Mouse (Mus musculus) stomach, embryonic 14.5 days (tissue): ENCODE measurements around the gene Pym1. TPM values are rescaled to one million over a fixed set of nuclear protein-coding genes. Genes with fewer than 3 reads are reported as not detected.

Experiments
- ATAC-seq: fragments of 200-750 bp; cut with Nextera tagmentation; 2 replicates; pipeline ENCODE4 v1.8.0; 2017; ENCODE audit warnings: low read depth, moderate TSS enrichment; ENCODE audit not compliant: insufficient number of reproducible peaks, insufficient read depth, low FRiP score
- H3K27ac ChIP-seq: fragments of 300-500 bp; sonication (generic); 2 replicates; pipeline ENCODE4 v1.5.1; 2014; ENCODE audit warnings: mild to moderate bottlenecking, low read length, moderate library complexity, mixed read lengths
- H3K27me3 ChIP-seq: fragments of 300-500 bp; sonication (generic); 2 replicates; pipeline ENCODE4 v1.6.1; 2014; ENCODE audit warnings: low read length, control low read depth, mixed read lengths; ENCODE audit not compliant: control insufficient read depth, insufficient read depth
- H3K36me3 ChIP-seq: fragments of 300-500 bp; sonication (generic); 2 replicates; pipeline ENCODE4 v1.6.1; 2014; ENCODE audit warnings: mild to moderate bottlenecking, control low read depth, low read length, moderate library complexity, mixed read lengths; ENCODE audit not compliant: control insufficient read depth, insufficient read depth
- H3K4me1 ChIP-seq: fragments of 300-500 bp; sonication (generic); 2 replicates; pipeline ENCODE4 v1.6.1; 2014; ENCODE audit warnings: low read length, control low read depth, mixed read lengths; ENCODE audit not compliant: control insufficient read depth, insufficient read depth
- H3K4me2 ChIP-seq: fragments of 300-500 bp; sonication (generic); replicated peaks from 2 replicates; pipeline ENCODE4 v1.6.1; 2014; ENCODE audit warnings: low read depth, low read length, control low read depth
- H3K4me3 ChIP-seq: fragments of 300-500 bp; sonication (generic); 2 replicates; pipeline ENCODE4 v1.5.1; 2014; ENCODE audit warnings: low read depth, low read length, control low read depth
- H3K9ac ChIP-seq: fragments of 300-500 bp; sonication (generic); replicated peaks from 2 replicates; pipeline ENCODE4 v1.6.1; 2014; ENCODE audit warnings: low read depth, mild to moderate bottlenecking, control low read depth, low read length, moderate library complexity, mixed read lengths
- H3K9me3 ChIP-seq: fragments of 300-500 bp; sonication (generic); 2 replicates; pipeline ENCODE4 v1.6.1; 2016; ENCODE audit warnings: low read depth, low read length, control low read depth; ENCODE audit not compliant: control insufficient read depth
- WGBS: fragments of 180-500 bp; shearing (Covaris S2); extraction: QIAGEN DNeasy Blood & Tissue Kit; methylation state at CpG from one replicate; pipeline ENCODE4 v1.1.7; 2014; 5-methylcytosine and 5-hydroxymethylcytosine counted together
- polyA plus RNA-seq: library from polyadenylated mRNA; unstranded; fragments of >200 nt; fragmentation: Nextera tagmentation; extraction: Ambion mirVana; gene quantifications from 2 replicates; pipeline ENCODE4 v1.2.1, GENCODE M21; 2014

Gene Pym1
- polyA plus RNA-seq = 37.2 and 38.7 TPM in 2 replicates

DNA sequence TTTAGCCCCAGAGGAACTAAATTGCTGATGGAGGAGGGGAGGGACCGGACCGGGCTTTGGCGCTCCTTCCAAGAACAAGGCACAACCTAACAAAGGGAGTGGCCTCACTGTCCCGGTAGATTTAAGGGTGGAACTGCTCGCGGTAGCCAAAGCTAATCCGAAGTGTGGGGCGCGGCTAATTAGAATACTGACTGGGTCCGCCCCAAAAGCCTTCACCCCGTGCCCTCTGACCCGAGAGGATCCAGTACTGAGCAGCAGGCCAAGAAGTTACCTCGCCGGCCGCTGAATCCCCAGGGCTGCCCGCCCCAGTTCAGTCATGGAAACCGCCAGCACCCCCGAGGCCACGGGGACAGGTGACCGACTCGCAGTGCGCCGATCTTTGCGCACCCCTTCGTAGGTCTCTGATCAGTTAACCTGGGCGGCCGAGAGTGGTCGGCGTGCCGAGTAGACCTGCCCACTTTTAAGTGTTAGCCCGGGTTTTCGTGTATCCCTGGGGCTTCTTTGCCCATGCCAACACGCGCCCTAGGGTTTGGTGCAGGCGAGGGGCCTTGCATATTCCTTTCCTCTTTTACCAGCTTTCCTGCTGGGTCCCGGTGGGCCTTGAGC lies at the start of gene Pym1:
Pym1 (plus strand) TSS at position 244 of the 606 bp plus-strand sequence.
- Histone ChIP-seq H3K4me3 (peak within 1 kb of the TSS; percentile 84), H3K27me3 (no peaks in the 10 kb centered on the region), H3K4me1 (peaks cover 29% of the 10 kb centered on the region), H3K27ac (peak within 1 kb of the TSS; percentile 97), H3K9me3 (no peaks in the 10 kb centered on the region), H3K4me2 (peak within 1 kb of the TSS; percentile 70), H3K36me3 (no peaks in the 10 kb centered on the region; the same call in 1 of the 2 replicates), H3K9ac (peak within 1 kb of the TSS; percentile 74)
- peak; percentile 77 for ATAC-seq
- WGBS = under 1% methylated on average over 36 of the region's 36 CpGs

DNA sequence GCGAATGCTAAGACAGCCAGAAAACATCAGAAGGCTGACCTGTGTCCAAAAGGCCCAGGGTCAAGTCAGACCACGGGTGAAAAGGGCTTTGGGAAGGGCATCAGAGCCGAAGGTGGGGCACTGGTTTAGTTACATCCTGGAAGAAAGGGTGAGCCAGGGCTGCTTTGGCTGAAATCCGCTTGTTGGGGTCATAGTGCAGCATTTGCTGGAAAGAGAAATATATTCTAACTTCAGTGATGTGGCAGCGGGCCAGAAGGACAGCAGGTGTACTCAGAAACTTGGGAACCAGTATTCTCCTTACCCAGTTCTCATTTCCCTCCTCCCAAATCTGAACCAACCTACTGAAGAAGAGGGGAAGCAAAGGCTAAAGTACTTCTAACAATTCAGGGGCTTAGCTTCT lies 48.7 kb upstream of the Pym1 start:
- Histone ChIP-seq H3K4me2 (no peak overlapping the region), H3K36me3 (peaks cover 40% of the 10 kb centered on the region), H3K27me3 (no peaks in the 10 kb centered on the region), H3K4me3 (no peak overlapping the region), H3K27ac (no peak overlapping the region), H3K9me3 (no peaks in the 10 kb centered on the region), H3K9ac (no peak overlapping the region), H3K4me1 (peaks cover 13% of the 10 kb centered on the region; the same call in 1 of the 2 replicates)
- no peak for ATAC-seq
- WGBS = 81% methylated on average over 5 of the region's 5 CpGs

DNA sequence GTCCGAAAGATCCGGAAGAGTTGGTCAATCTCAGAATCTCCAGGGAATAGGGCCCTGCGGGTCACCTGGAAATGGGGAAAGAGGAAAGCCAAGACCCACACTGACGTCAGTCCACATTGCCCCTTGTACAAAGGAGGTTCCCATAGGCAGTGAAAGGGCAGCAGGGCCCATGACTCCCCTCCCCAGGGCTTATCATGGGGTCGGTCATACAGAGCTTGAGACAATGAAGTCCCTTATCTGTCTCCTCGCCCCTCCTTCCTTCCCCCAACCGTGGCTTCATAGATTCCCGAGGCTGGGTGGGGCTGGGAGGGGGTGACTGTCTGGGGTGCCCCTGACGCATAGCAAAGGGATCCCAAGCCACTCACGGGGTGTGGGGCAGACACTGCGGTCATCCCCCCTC lies 48.1 kb upstream of the Pym1 start:
- WGBS = 73% methylated on average over 11 of the region's 11 CpGs
- no peak overlapping the region for H3K9ac ChIP-seq
- no peaks in the 10 kb centered on the region for H3K27me3 ChIP-seq
- peaks cover 12% of the 10 kb centered on the region; the same call in 1 of the 2 replicates for H3K4me1 ChIP-seq
- no peak overlapping the region for H3K4me3 ChIP-seq
- peaks cover 40% of the 10 kb centered on the region for H3K36me3 ChIP-seq
- H3K27ac ChIP-seq = no peak overlapping the region
- no peaks in the 10 kb centered on the region for H3K9me3 ChIP-seq
- no peak for ATAC-seq
- H3K4me2 ChIP-seq = no peak overlapping the region

DNA sequence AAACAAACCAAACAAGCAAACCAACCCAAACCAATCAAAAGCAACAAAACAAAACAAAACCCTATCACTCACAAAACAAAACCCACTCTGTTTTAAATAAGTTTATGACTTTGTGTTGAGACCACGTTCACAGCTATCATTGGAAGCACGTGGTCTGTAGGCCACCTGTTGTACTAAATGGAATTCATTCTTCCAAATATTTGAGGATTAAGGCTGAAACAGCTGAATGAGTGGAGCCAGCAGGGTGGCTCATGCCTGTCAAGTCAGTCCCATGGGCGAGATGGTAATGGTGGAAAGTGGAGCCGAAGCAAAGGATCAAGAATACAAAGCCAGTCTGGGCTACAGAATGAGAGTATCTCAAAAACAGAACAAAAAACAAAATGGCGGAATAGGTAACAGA lies 47.0 kb upstream of the Pym1 start:
- H3K4me3 ChIP-seq = no peak overlapping the region
- no peak overlapping the region for H3K9ac ChIP-seq
- ATAC-seq = no peak
- no peaks in the 10 kb centered on the region for H3K27me3 ChIP-seq
- no peaks in the 10 kb centered on the region for H3K9me3 ChIP-seq
- 83% methylated on average over 5 of the region's 5 CpGs for WGBS
- H3K4me2 ChIP-seq = no peak overlapping the region
- H3K36me3 ChIP-seq = peaks cover 40% of the 10 kb centered on the region
- no peak overlapping the region for H3K27ac ChIP-seq
- H3K4me1 ChIP-seq = peaks cover 12% of the 10 kb centered on the region; the same call in 1 of the 2 replicates

DNA sequence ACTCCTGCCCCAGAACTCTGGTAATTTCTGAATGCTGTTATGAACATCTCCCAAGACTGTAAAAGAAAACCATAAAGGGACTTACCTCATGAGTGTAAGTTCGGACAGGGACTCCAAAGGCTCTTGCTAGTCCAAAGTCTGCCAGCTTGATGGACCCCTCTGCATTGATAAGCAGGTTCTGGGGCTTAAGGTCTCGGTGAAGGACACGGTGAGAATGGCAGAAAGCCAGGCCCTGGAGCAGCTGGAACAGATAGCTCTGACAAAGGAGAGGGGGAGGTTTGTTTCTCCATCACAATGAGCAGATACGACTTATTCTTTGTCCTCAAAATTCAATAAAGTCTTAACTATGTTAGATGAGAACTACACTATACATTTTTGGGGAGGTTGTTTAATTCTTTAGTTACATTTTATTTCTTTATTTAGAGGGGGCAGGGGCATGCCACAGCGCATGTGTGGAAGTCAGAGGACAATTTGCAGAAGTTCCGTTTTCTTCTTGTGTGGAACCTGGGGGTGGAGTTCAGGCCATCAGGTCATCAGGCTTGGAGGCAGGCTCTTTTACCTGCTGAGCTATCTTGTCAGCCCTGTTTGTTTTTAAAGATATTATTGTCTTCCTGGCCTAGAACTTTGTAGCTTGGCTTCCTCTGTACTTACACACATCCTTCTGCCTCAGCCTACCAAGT lies 45.2 kb upstream of the Pym1 start:
- Histone ChIP-seq H3K36me3 (peaks cover 40% of the 10 kb centered on the region), H3K4me2 (no peak overlapping the region), H3K4me1 (peaks cover 12% of the 10 kb centered on the region; the same call in 1 of the 2 replicates), H3K9ac (no peak overlapping the region), H3K27me3 (no peaks in the 10 kb centered on the region), H3K4me3 (no peak overlapping the region), H3K27ac (no peak overlapping the region), H3K9me3 (no peaks in the 10 kb centered on the region)
- whole genome bisulfite sequencing = 72% methylated on average over 6 of the region's 6 CpGs
- no peak for ATAC-seq

DNA sequence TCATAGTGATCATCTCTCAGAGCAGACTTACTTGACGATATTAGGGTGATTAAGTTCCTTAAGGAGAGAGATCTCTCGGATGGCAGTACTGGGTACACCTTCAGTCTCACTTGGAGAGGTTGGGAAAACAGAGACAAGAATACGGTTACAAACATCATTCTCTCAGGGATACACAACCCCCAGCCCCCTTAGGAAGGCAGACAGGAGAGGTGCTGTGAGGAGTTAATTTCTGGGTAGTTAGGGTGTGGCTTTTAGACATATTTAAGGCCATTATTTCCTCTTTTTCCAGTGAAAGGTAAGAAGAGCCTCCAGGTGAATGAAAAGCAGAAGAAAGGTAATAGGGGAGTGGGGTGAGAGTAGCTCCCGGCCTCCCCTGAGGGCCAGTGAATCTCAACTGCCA lies 43.8 kb upstream of the Pym1 start, which contains the start of gene Pmel:
Pmel (plus strand) TSS at position 301 of the 400 bp plus-strand sequence.
- WGBS = 12% methylated on average over 4 of the region's 4 CpGs
- ATAC-seq = no peak

DNA sequence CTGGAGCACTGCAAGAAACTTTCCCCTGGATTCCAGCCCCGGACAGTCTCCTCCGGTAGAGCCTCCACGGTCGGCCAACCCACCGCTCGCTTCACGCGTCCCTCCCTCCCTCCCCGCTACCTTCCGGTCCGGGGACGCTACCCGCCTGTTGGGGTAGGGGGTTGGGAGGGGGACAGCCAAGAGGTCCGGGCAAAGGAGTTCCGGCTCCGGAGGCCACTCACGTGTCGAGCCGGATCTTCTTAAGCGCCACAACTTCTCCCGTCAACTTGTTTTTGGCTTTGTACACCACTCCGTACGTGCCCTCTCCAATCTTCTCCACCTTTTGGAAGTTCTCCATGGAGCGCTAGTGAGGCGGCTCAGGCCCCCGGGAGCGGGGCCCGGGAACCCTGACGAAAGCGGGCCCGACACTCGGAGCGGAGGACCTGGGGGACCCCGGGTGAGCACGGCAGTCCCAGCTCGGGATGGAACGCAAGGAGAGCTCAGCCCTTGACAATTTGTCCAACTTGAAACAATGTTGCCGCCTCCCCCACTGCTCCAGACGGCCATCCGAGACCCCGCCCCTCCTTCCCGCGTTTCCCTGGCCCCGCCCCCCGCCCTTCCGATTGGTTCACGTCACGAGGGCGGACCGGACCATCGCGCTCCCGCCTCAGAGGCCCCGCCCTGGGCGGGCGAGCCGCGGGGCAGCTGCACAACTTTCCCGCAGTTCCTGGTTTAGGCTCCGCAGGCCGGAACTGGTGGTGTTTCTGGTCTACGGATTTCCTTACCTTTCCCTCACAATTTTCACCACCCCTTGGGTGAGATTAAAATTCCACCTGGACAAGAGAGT lies 43.0 kb upstream of the Pym1 start, which contains the start of gene Cdk2:
Cdk2 (minus strand) TSS at position 541 of the 826 bp plus-strand sequence.
- Histone ChIP-seq H3K9me3 (no peaks in the 10 kb centered on the region), H3K4me2 (peak within 1 kb of the TSS; percentile 63), H3K9ac (peak within 1 kb of the TSS; percentile 70), H3K4me3 (peak within 1 kb of the TSS; percentile 64), H3K36me3 (peaks cover 24% of the 10 kb centered on the region), H3K27ac (peak within 1 kb of the TSS; percentile 92), H3K27me3 (no peaks in the 10 kb centered on the region), H3K4me1 (peaks cover 12% of the 10 kb centered on the region; the same call in 1 of the 2 replicates)
- ATAC-seq = peak; percentile 93
- WGBS = under 1% methylated on average over 61 of the region's 62 CpGs

More for the DNA sequence above, 43.8 kb upstream of the Pym1 start, which contains the start of gene Pmel:
- Histone ChIP-seq H3K4me2 (peak within 1 kb of the TSS; percentile 63), H3K27ac (peak within 1 kb of the TSS; percentile 92), H3K4me1 (peaks cover 12% of the 10 kb centered on the region; the same call in 1 of the 2 replicates), H3K27me3 (no peaks in the 10 kb centered on the region), H3K4me3 (peak within 1 kb of the TSS; percentile 64), H3K9ac (peak within 1 kb of the TSS; percentile 70), H3K9me3 (no peaks in the 10 kb centered on the region), H3K36me3 (peaks cover 32% of the 10 kb centered on the region)

DNA sequence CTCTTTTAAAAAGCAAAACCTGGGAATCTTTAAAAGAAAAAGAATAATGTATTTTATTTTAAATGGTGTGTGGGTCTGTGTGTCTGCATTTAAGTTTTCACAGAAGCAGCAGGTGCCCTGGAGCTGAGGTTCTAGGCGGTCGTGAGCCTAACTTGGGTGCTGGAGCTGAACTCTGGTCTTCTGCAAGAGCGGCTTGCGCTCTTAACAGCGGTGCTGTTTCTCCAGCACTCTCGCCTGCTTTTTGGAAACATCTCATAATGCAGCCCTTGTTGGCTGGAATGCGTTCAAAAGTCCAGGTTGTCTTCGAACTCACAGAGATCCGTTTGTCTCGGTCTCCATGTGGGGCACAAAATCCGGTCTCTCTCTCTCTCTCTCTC lies 42.4 kb upstream of the Pym1 start:
- peak overlapping the region; percentile 34; the same call in 1 of the 2 replicates for H3K27ac ChIP-seq
- H3K4me1 ChIP-seq = peaks cover 12% of the 10 kb centered on the region; the same call in 1 of the 2 replicates
- no peaks in the 10 kb centered on the region for H3K27me3 ChIP-seq
- H3K4me3 ChIP-seq = peak overlapping the region; percentile 64
- peaks cover 22% of the 10 kb centered on the region for H3K36me3 ChIP-seq
- H3K9ac ChIP-seq = peak overlapping the region; percentile 7
- no peaks in the 10 kb centered on the region for H3K9me3 ChIP-seq
- WGBS = 8% methylated on average over 11 of the region's 11 CpGs
- peak overlapping the region; percentile 63 for H3K4me2 ChIP-seq
- ATAC-seq = no peak; the same call in 1 of the 2 replicates
